Mouse (Mus musculus) retina, adult 2 months (tissue): ENCODE data around the gene Zfp821.
A peak's percentile ranks its signal among the peaks of the same experiment; 100 is the strongest.

Source experiments
- DNase-seq: peaks from one replicate; pipeline ENCODE4 v3.0.0-alpha.2; 2012; ENCODE audit warnings: low read depth, low spot score

Zfp821 gene

GRCm38 (mm10) chr8:109705320-109706075 lies at the start of gene Zfp821:
Gene Zfp821 (plus strand): TSS chr8:109705546.
- peak; percentile 89 for DNase-seq

GRCm38 (mm10) chr8:109656860-109657259 lies 48.5 kb upstream of the Zfp821 start:
- DNase-seq: no peak

GRCm38 (mm10) chr8:109662328-109662727 lies 43.0 kb upstream of the Zfp821 start:
- DNase-seq: no peak

GRCm38 (mm10) chr8:109666616-109667015 lies 38.7 kb upstream of the Zfp821 start:
- DNase-seq: no peak

GRCm38 (mm10) chr8:109672656-109673055 lies 32.7 kb upstream of the Zfp821 start:
- no peak for DNase-seq

- no peak for DNase-seq
These were observed 31.8 kb upstream of the Zfp821 start for GRCm38 (mm10) chr8:109673596-109673995.

- DNase-seq: no peak
These were observed 29.3 kb upstream of the Zfp821 start for GRCm38 (mm10) chr8:109675896-109676643.

GRCm38 (mm10) chr8:109681535-109681934 lies 23.8 kb upstream of the Zfp821 start:
- no peak for DNase-seq

- DNase-seq: no peak
These were observed 23.2 kb upstream of the Zfp821 start for GRCm38 (mm10) chr8:109682120-109682519.

GRCm38 (mm10) chr8:109687248-109687647 lies 18.1 kb upstream of the Zfp821 start:
- DNase-seq: no peak

GRCm38 (mm10) chr8:109691769-109692168 lies 13.6 kb upstream of the Zfp821 start:
- no peak for DNase-seq

GRCm38 (mm10) chr8:109692443-109693145 lies 12.8 kb upstream of the Zfp821 start:
- DNase-seq: no peak

GRCm38 (mm10) chr8:109693146-109693900 lies 12.0 kb upstream of the Zfp821 start, which contains the start of gene Ist1:
Gene Ist1 (minus strand): TSS chr8:109693260.
- DNase-seq: peak; percentile 98

- DNase-seq: no peak
These were observed 11.2 kb upstream of the Zfp821 start for GRCm38 (mm10) chr8:109694154-109694553.

GRCm38 (mm10) chr8:109697754-109698153 lies 7.6 kb upstream of the Zfp821 start:
- no peak for DNase-seq

GRCm38 (mm10) chr8:109698477-109698876 lies 6.9 kb upstream of the Zfp821 start:
- DNase-seq: no peak

- no peak for DNase-seq
These were observed 604 bp upstream of the Zfp821 start for GRCm38 (mm10) chr8:109704565-109705319.

GRCm38 (mm10) chr8:109706076-109706873 lies 929 bp downstream of the Zfp821 start:
- no peak for DNase-seq

GRCm38 (mm10) chr8:109706874-109707237 lies 1.5 kb downstream of the Zfp821 start:
- DNase-seq: peak; percentile 54

- DNase-seq: no peak
These were observed 2.6 kb downstream of the Zfp821 start for GRCm38 (mm10) chr8:109707921-109708320.
